ENCODE assay signal across 1 mouse cellular context in the genomic region with DNA sequence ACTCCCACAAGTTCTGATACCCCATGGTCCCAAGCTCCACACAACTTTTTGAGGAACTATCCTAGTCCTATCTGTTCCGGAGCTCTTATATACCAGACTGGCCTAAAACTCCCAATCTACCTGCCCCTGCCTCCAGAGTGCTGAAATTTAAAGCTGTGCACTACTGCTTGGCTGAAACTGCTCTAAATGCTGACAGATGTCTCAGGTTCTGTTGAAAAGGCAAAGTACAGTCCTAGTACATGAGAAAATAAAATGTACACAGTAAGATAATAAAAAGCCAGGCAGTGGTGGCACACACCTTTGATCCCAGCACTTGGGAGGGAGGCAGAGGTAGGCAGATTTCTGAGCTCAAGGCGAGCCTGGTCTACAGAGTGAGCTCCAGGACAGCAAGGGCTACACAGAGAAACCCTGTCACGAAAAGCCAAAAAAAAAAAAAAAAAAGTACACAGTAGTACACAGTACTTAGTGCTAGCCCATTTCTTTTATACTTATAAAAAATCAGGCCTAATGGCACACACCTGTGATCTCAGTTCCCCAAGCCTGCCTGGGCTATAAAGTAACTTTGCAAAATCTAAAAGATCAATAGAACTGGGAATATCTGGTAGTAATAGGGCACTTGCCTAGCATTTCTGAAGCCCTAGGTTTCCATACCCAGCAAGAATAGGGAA.
TF ChIP-seq lines count a peak whose summit lies in the region.

No protein-coding gene starts in this region.

TF ChIP-seq in CH12.LX, 34 proteins besides CTCF, POLR2A, EP300 and RAD21 (continued from another document):
- TF ChIP-seq NRF1 (IDR thresholded peaks at IDR 0.05; ENCODE audit: low read depth, low read length) (no peak), MXI1 (IDR thresholded peaks at IDR 0.05; ENCODE audit: low read depth, low read length) (no peak), JUND (conservative IDR thresholded peaks at IDR 0.05; ENCODE audit: low read depth, low read length) (no peak), SMC3 (IDR thresholded peaks at IDR 0.05; ENCODE audit: low read depth, low read length) (no peak), UBTF (IDR thresholded peaks at IDR 0.05; ENCODE audit: low read depth, low read length) (no peak), USF1 (IDR thresholded peaks at IDR 0.05; ENCODE audit: low read depth, low read length) (no peak), CHD2 (IDR thresholded peaks at IDR 0.05; ENCODE audit: low read length) (peak; percentile 70; the same call in 1 of the 2 replicates), MAX (IDR thresholded peaks at IDR 0.05; ENCODE audit: low read length) (no peak), TBP (conservative IDR thresholded peaks at IDR 0.05; ENCODE audit: low read depth, low read length) (no peak), ZC3H11A (IDR thresholded peaks at IDR 0.05; ENCODE audit: low read depth, low read length) (no peak), ELF1 (IDR thresholded peaks at IDR 0.05; ENCODE audit: low read depth, low read length) (peak; percentile 38; the same call in 1 of the 2 replicates), HCFC1 (IDR thresholded peaks at IDR 0.05; ENCODE audit: low read depth, low read length) (no peak), USF2 (conservative IDR thresholded peaks at IDR 0.05; ENCODE audit: low read depth, low read length) (no peak; the same call in 1 of the 2 replicates), RCOR1 (conservative IDR thresholded peaks at IDR 0.05; ENCODE audit: low read depth, low read length) (no peak; the same call in 1 of the 2 replicates), ZNF384 (IDR thresholded peaks at IDR 0.05; ENCODE audit: low read depth, low read length) (peak; percentile 82), ETS1 (conservative IDR thresholded peaks at IDR 0.05; ENCODE audit: low read depth, low read length) (no peak)
TF ChIP-seq in CH12.LX: peak in this region for 6.
